Mouse (Mus musculus): Measurements from ENCODE around the gene Gm20924. TPM values are rescaled to one million over a fixed set of nuclear protein-coding genes. Genes with fewer than 3 reads are reported as not detected.

The Gm20924 gene
- not detected for polyA plus RNA-seq (2017; shearing (Covaris generic))

DNA sequence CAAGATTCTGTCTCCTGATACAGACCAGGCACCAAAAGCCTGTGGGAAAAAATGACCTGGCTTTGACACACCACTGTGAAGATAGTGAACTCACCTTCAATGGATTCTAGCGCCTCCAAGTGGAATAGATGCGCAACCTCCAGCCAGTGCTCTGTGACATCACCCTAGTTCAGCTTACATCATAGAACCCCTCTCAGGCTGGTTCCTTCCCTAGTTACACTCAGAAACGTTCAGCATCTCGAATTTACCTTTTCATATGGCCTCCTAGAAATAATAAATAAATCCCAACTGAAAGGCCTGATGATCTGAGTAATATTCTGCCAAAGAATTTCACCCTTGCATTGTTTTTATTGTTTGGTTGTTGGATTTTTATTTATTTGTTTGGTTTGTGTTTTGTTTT lies at the start of gene Gm20924:
Gene Gm20924 (minus strand): TSS at position 101 of the 400 bp plus-strand sequence.

Other genes with a start within 250 kb of the Gm20924 start
- gene Gm20736, start 170.2 kb upstream of the Gm20924 start, polyA plus RNA-seq (2017; shearing (Covaris generic)), result not detected

Data from effector memory CD4-positive, alpha-beta T cell, adult 7 months (primary cell).